Mouse (Mus musculus) liver, embryonic 18 days (tissue): ENCODE measurements around the gene Gm3839. TPM values are rescaled to one million over a fixed set of nuclear protein-coding genes. Genes with fewer than 3 reads are reported as not detected.

Source experiments
- polyA plus RNA-seq: library from polyadenylated mRNA; depleted of rRNA; stranded (reverse); fragments of >200 nt; gene quantifications from 2 replicates; pipeline ENCODE4 v1.2.3, GENCODE M21; 2012; rRNA removed

Gm3839 gene
- polyA plus RNA-seq, result 0.50 and 1.1 TPM in 2 replicates

GRCm38 (mm10) chr14:11356626-11357025, at the start of gene Gm3839:
Gm3839 (minus strand) TSS chr14:11356726.

Other genes with a start within 250 kb of the Gm3839 start
- gene Fhit, start 194.7 kb downstream of the Gm3839 start, polyA plus RNA-seq, result 7.7 and 8.1 TPM in 2 replicates
- 2.2 and 2.5 TPM in 2 replicates for gene Ptprg, start 196.8 kb upstream of the Gm3839 start, polyA plus RNA-seq